24 mouse cellular contexts compared by ENCODE assay signal in genomic region chr17:31726216-31726615, GRCm38 (mm10). TPM values are rescaled to one million over a fixed set of nuclear protein-coding genes. Genes with fewer than 3 reads are reported as not detected.
"Had no signal": no experiment of that assay in that cellular context is flagged by ENCODE, and none has a peak within 500 bp of the region (broad histone marks: within the 10 kb centered on the region; RNA-seq: fewer than 3 reads in every experiment).

No protein-coding gene starts in this region.

- H3K36me3 ChIP-seq: liver, embryonic 12.5 days; midbrain, embryonic 10.5 days; midbrain, embryonic 12.5 days; neural tube, embryonic 13.5 days; neural tube, embryonic 15.5 days had no signal

- H3K4me3 ChIP-seq: liver, embryonic 12.5 days; midbrain, embryonic 10.5 days; midbrain, embryonic 12.5 days; myocyte; neural tube, embryonic 13.5 days; neural tube, embryonic 15.5 days had no signal

- H3K27me3 ChIP-seq: liver, embryonic 12.5 days; neural tube, embryonic 13.5 days; neural tube, embryonic 15.5 days had no signal

- H3K4me1 ChIP-seq: liver, embryonic 12.5 days had no signal

- H3K9ac ChIP-seq: liver, embryonic 12.5 days; liver, embryonic 14.5 days; lung, embryonic 14.5 days; midbrain, embryonic 12.5 days; neural tube, embryonic 13.5 days; neural tube, embryonic 15.5 days had no signal

- ATAC-seq: liver, embryonic 12.5 days; midbrain, embryonic 16.5 days had no signal

- H3K4me2 ChIP-seq: liver, embryonic 12.5 days; lung, embryonic 14.5 days; midbrain, embryonic 12.5 days; neural tube, embryonic 13.5 days; neural tube, embryonic 15.5 days had no signal

- H3K27ac ChIP-seq: liver, embryonic 12.5 days; liver, embryonic 14.5 days; midbrain, embryonic 12.5 days; neural tube, embryonic 13.5 days; neural tube, embryonic 15.5 days had no signal

- H3K9me3 ChIP-seq: liver, embryonic 12.5 days; midbrain, embryonic 10.5 days; midbrain, embryonic 12.5 days; neural tube, embryonic 13.5 days; neural tube, embryonic 15.5 days had no signal

- DNase-seq: lung, embryonic 14.5 days; midbrain, embryonic 14.5 days; retina, postnatal 1 day; right cerebral cortex, adult 18-20 months; right cerebral cortex, postnatal 25 days; right cerebral cortex, postnatal 4 days; spleen, adult 18-20 months; thymus, adult 18-20 months; thymus, postnatal 14 days; thymus, postnatal 36 days had no signal

RNA-seq across cellular contexts. Expression of gene Cryaa, which starts 48.6 kb away (rescaled TPM):
- total RNA-seq: megakaryocyte, adult 5-6 weeks; megakaryocyte-erythroid progenitor cell, adult 5-6 weeks had no signal
- polyA plus RNA-seq: liver, embryonic 12.5 days; liver, embryonic 14.5 days; liver, embryonic 16.5 days; lung, embryonic 14.5 days; midbrain, embryonic 10.5 days; midbrain, embryonic 12.5 days; midbrain, embryonic 14.5 days; myocyte; neural tube, embryonic 11.5 days; neural tube, embryonic 13.5 days; small intestine, adult 2 months; stomach, embryonic 14.5 days had no signal
